Mouse (Mus musculus): ENCODE results near the gene Trpm8. TPM values are rescaled to one million over a fixed set of nuclear protein-coding genes. Genes with fewer than 3 reads are reported as not detected.

The Trpm8 gene
- polyA plus RNA-seq, 1 experiment from 2014 or later, result not detected

DNA sequence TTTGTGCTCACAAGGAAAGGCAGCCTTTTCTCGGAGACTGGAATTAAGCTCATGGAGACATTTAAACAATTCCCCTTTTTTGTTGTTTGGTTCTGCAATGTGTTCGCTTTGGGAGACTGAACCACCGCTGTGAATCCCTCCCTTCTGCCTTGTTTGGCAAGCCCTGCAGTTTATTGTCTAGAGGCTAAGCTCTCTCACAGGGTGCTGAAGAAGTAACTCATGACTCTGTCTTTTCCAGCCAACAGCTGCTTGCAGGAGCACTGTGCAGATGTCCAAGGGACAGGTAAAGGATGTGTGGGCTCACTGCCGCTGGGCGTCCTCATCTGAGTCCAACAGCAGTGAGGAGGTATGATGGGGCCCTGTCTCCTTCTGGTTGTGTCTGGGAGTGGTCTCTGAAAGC is 134.6 kb downstream of the Trpm8 start:
- Histone ChIP-seq H3K4me2 (replicated peaks) (no peak overlapping the region), H3K36me3 (no peaks in the 10 kb centered on the region), H3K27me3 (no peaks in the 10 kb centered on the region), H3K9me3 (no peaks in the 10 kb centered on the region), H3K4me3 (no peak overlapping the region), H3K9ac (replicated peaks) (no peak overlapping the region), H3K4me1 (peaks cover 6% of the 10 kb centered on the region), H3K27ac (replicated peaks) (no peak overlapping the region)
- ATAC-seq (ENCODE audit: low FRiP score, low read depth), result no peak
- WGBS, result 34% methylated on average over 5 of the region's 5 CpGs

DNA sequence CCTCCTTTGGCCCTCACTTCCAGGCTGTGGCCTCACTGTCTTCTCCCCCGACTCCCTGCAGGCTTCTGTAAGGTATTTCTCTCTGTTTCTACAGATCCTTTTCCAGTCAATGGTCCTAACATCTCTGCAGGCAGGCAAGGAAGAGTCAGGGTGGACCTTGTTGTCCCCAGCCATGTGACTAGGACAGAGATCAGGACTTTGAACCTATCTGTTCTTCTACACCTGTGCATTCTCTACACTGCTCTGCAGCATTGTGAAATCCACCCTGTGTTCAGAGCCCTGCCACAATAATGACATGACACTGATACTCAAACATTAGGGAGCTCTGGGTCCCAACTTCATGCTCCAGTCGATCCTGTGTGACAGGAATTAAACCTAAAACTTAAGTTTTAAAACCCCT is 141.5 kb downstream of the Trpm8 start:
- H3K36me3 ChIP-seq, result no peaks in the 10 kb centered on the region
- no peak overlapping the region for H3K4me2 ChIP-seq (replicated peaks)
- H3K4me1 ChIP-seq, result no peaks in the 10 kb centered on the region
- no peak for ATAC-seq (ENCODE audit: low FRiP score, low read depth)
- H3K9me3 ChIP-seq, result no peaks in the 10 kb centered on the region
- no peaks in the 10 kb centered on the region for H3K27me3 ChIP-seq
- 75% methylated on average over 2 of the region's 2 CpGs for WGBS
- H3K27ac ChIP-seq (replicated peaks), result no peak overlapping the region
- H3K9ac ChIP-seq (replicated peaks), result no peak overlapping the region
- no peak overlapping the region for H3K4me3 ChIP-seq

DNA sequence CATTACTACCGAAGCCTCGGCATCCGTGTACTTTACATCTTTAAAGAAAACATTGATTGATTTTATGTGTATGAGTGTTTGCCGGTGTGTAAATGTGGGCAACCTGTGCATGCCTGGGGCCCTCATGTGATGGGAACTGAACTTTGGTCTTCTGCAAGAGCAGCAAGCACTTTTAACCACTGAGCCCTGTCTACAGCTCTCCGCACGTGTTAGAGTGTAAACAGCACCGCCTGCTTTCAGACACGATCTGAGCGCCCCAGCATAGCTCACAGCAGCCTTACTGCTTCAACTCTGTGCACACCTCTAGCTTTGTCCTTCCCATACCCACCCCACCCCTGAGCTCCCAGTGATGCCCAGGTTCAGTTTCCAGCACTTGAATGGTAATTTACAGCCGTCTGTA is 144.6 kb downstream of the Trpm8 start:
- ATAC-seq (ENCODE audit: low FRiP score, low read depth), result no peak
- no peaks in the 10 kb centered on the region for H3K27me3 ChIP-seq
- H3K9ac ChIP-seq (replicated peaks), result no peak overlapping the region
- H3K27ac ChIP-seq (replicated peaks), result no peak overlapping the region
- no peak overlapping the region for H3K4me2 ChIP-seq (replicated peaks)
- H3K9me3 ChIP-seq, result no peaks in the 10 kb centered on the region
- no peak overlapping the region for H3K4me3 ChIP-seq
- WGBS, result 88% methylated on average over 10 of the region's 10 CpGs
- no peaks in the 10 kb centered on the region for H3K36me3 ChIP-seq
- H3K4me1 ChIP-seq, result no peaks in the 10 kb centered on the region

DNA sequence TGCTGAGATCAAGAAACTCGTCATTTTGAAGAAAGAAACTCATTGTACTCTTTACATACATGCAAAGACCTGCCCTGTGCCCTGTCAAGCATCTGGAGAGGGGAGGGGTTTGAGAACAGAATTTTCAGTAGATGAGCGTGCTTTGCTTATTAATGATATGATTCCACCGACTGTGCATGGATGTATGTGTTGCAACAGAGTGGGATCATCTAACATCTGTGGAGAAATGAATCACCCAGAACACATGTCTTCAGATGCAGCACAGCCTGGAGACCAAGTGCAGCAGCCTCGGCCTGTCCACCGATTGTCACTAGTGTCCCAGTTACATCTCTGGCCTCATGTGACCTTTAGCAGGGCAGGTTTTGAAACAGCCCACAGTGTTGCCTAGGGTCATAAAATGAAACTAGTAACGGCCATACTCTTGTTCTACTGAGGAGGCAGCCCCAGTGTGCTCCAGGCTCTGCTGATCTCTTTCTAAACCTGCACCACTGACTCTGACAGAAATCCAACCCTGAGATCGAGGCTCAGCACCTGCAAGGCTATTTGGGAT is 145.5 kb downstream of the Trpm8 start:
- Histone ChIP-seq H3K4me1 (no peaks in the 10 kb centered on the region), H3K36me3 (no peaks in the 10 kb centered on the region), H3K9me3 (no peaks in the 10 kb centered on the region), H3K9ac (replicated peaks) (no peak overlapping the region), H3K27me3 (no peaks in the 10 kb centered on the region), H3K4me3 (no peak overlapping the region), H3K27ac (replicated peaks) (no peak overlapping the region), H3K4me2 (replicated peaks) (no peak overlapping the region)
- ATAC-seq (ENCODE audit: low FRiP score, low read depth), result no peak
- 77% methylated on average over 7 of the region's 7 CpGs for WGBS

- no peak overlapping the region for H3K27ac ChIP-seq (replicated peaks)
- no peak for ATAC-seq (ENCODE audit: low FRiP score, low read depth)
- no peak overlapping the region for H3K4me3 ChIP-seq
- H3K4me2 ChIP-seq (replicated peaks), result no peak overlapping the region
- no peaks in the 10 kb centered on the region for H3K9me3 ChIP-seq
- H3K4me1 ChIP-seq, result peaks cover 5% of the 10 kb centered on the region; the same call in 1 of the 2 replicates
- H3K9ac ChIP-seq (replicated peaks), result no peak overlapping the region
- no peaks in the 10 kb centered on the region for H3K36me3 ChIP-seq
- WGBS, result 18% methylated on average over 8 of the region's 8 CpGs
- H3K27me3 ChIP-seq, result no peaks in the 10 kb centered on the region
These were observed 147.3 kb downstream of the Trpm8 start for GRCm38 (mm10) chr1:88424602-88425252.

DNA sequence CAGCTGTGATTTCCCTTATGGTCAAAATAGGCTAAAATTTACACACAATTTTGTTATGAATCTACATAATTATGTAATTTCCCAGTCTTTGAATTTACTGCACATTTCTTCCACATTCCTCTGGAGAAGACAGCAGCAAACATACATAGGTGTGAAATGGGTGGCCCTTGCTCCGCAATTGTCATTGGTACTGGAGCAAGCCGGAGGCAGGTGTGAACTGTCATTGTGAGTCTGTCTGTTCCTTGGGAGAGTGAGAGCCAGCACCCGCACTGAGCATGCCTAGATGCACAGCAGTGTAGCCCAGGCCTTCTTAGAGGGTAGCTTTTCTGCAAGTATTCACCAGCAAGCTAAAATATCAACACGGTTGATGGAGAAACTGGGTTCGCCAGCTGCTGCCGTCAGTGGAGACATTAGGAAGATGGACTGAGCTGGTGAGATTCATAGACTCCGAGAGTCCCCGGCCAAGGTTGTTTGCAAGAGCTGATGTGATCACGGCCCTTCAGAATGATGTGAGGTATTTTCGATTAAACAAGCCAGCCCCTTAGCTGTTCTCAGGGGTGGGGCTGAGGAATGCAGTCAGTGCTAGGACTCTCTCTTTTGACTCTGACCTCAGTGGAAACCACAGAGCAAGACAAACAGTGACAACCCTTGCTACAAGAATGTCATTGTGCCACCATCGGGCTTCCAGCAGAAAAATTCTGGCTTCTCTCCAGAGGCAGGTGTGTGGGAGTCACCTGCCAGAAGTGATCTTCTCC is 150.7 kb downstream of the Trpm8 start:
- H3K9me3 ChIP-seq, result no peaks in the 10 kb centered on the region
- H3K36me3 ChIP-seq, result no peaks in the 10 kb centered on the region
- no peak overlapping the region for H3K9ac ChIP-seq (replicated peaks)
- 86% methylated on average over 11 of the region's 11 CpGs for WGBS
- no peak overlapping the region for H3K4me2 ChIP-seq (replicated peaks)
- H3K4me3 ChIP-seq, result no peak overlapping the region
- no peak overlapping the region for H3K27ac ChIP-seq (replicated peaks)
- H3K4me1 ChIP-seq, result peaks cover 5% of the 10 kb centered on the region; the same call in 1 of the 2 replicates
- H3K27me3 ChIP-seq, result no peaks in the 10 kb centered on the region
- ATAC-seq (ENCODE audit: low FRiP score, low read depth), result no peak

DNA sequence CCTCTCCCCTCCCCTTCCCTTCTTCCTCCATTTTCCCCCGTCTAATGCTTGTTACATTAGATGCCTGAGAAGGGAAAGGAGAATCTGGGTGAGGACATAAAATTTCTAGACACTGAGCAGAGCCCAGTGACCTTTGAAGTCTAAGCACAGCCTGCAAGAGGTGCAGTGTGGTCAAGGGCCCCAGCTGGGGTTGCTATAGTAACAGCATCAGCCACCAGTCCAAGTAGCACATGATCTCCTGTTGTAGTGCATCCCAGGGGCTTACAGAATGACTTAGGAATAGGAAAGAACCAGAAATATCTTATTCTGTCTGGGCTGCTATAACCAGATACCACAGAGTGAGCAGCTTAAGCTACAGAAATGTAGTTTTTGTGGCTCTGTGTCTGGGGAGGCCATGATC is 152.0 kb downstream of the Trpm8 start:
- no peak overlapping the region for H3K9ac ChIP-seq (replicated peaks)
- H3K4me2 ChIP-seq (replicated peaks), result no peak overlapping the region
- H3K4me3 ChIP-seq, result no peak overlapping the region
- H3K9me3 ChIP-seq, result no peaks in the 10 kb centered on the region
- H3K36me3 ChIP-seq, result no peaks in the 10 kb centered on the region
- no peak for ATAC-seq (ENCODE audit: low FRiP score, low read depth)
- H3K27me3 ChIP-seq, result no peaks in the 10 kb centered on the region
- peak overlapping the region; percentile 17; the same call in 1 of the 2 replicates for H3K27ac ChIP-seq (replicated peaks)
- H3K4me1 ChIP-seq, result peaks cover 5% of the 10 kb centered on the region; the same call in 1 of the 2 replicates
- 57% methylated on average over 1 of the region's 1 CpGs for WGBS

GRCm38 (mm10) chr1:88431262-88431661 is 153.8 kb downstream of the Trpm8 start:
- no peaks in the 10 kb centered on the region for H3K9me3 ChIP-seq
- no peaks in the 10 kb centered on the region for H3K27me3 ChIP-seq
- H3K4me3 ChIP-seq, result no peak overlapping the region
- WGBS, result 84% methylated on average over 4 of the region's 4 CpGs
- no peaks in the 10 kb centered on the region for H3K36me3 ChIP-seq
- ATAC-seq (ENCODE audit: low FRiP score, low read depth), result no peak
- H3K9ac ChIP-seq (replicated peaks), result no peak overlapping the region
- H3K27ac ChIP-seq (replicated peaks), result no peak overlapping the region
- no peak overlapping the region for H3K4me2 ChIP-seq (replicated peaks)
- peaks cover 5% of the 10 kb centered on the region; the same call in 1 of the 2 replicates for H3K4me1 ChIP-seq

- 53% methylated on average over 3 of the region's 3 CpGs for WGBS
- Histone ChIP-seq H3K9ac (replicated peaks) (no peak overlapping the region), H3K4me3 (no peak overlapping the region), H3K36me3 (no peaks in the 10 kb centered on the region), H3K4me1 (peaks cover 5% of the 10 kb centered on the region; the same call in 1 of the 2 replicates), H3K27me3 (no peaks in the 10 kb centered on the region), H3K4me2 (replicated peaks) (no peak overlapping the region), H3K27ac (replicated peaks) (no peak overlapping the region), H3K9me3 (no peaks in the 10 kb centered on the region)
- no peak for ATAC-seq (ENCODE audit: low FRiP score, low read depth)
These were observed 155.1 kb downstream of the Trpm8 start for GRCm38 (mm10) chr1:88432601-88433000.

DNA sequence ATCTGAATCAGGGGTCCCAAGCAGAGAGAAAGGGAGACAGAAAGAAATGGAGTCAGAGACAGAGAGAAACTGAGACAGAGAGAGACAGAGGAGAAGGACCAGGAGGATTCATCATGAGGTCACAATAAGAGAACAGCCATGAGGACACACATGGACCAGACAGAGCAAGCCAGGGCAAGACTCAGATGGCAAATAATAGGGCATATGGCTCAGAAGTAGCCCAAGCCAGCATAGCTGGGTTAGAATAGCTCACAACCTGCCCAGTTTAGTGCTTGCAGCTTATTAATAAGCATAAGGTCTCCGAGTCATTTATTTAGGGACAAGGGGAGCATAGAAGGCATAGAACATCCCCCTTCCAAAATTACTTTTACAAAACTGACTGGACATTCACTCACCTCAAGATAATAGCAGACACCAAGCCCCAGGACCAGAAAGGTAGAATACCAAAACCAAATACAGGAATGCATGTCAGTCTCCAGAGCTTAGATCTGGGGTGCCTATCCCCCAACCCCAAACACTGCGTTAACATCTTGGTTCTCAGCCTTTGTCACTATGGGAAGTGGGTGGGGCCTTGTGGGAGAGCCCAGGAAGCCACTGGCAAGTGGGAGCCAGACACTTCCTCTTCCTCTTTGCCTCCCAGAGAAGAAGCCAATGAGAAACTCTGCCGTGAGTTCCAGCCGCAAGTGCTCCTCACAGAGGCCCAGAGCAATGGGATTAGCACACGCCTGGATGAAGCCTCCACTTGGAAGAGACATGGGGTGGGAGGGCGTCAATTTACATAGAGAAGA is 155.8 kb downstream of the Trpm8 start:
- Histone ChIP-seq H3K4me1 (peaks cover 5% of the 10 kb centered on the region; the same call in 1 of the 2 replicates), H3K9ac (replicated peaks) (no peak overlapping the region), H3K27me3 (no peaks in the 10 kb centered on the region), H3K27ac (replicated peaks) (no peak overlapping the region), H3K4me2 (replicated peaks) (no peak overlapping the region), H3K9me3 (no peaks in the 10 kb centered on the region), H3K4me3 (no peak overlapping the region), H3K36me3 (no peaks in the 10 kb centered on the region)
- WGBS, result 40% methylated on average over 6 of the region's 6 CpGs
- no peak for ATAC-seq (ENCODE audit: low FRiP score, low read depth)

- WGBS, result 67% methylated on average over 4 of the region's 4 CpGs
- Histone ChIP-seq H3K36me3 (no peaks in the 10 kb centered on the region), H3K27me3 (no peaks in the 10 kb centered on the region), H3K9me3 (no peaks in the 10 kb centered on the region), H3K4me2 (replicated peaks) (no peak overlapping the region), H3K9ac (replicated peaks) (no peak overlapping the region), H3K4me1 (peaks cover 5% of the 10 kb centered on the region; the same call in 1 of the 2 replicates), H3K27ac (replicated peaks) (no peak overlapping the region), H3K4me3 (no peak overlapping the region)
- ATAC-seq (ENCODE audit: low FRiP score, low read depth), result no peak
These were observed 156.6 kb downstream of the Trpm8 start for GRCm38 (mm10) chr1:88434057-88434456.
